Mouse (Mus musculus) midbrain, embryonic 15.5 days (tissue): ENCODE results near the gene Marveld3. TPM values are rescaled to one million over a fixed set of nuclear protein-coding genes. Genes with fewer than 3 reads are reported as not detected.

Source experiments
- ATAC-seq: fragments of 200-750 bp; cut with Nextera tagmentation; replicated peaks from 2 replicates; pipeline ENCODE4 v1.8.0; 2017; ENCODE audit warnings: moderate TSS enrichment
- H3K27ac ChIP-seq: fragments of 300-500 bp; sonication (generic); 2 replicates; pipeline ENCODE4 v1.5.1; 2015; ENCODE audit warnings: mild to moderate bottlenecking, inconsistent platforms
- H3K27me3 ChIP-seq: fragments of 300-500 bp; sonication (generic); replicated peaks from 2 replicates; pipeline ENCODE4 v1.6.1; 2015; ENCODE audit warnings: inconsistent platforms
- H3K36me3 ChIP-seq: fragments of 300-500 bp; sonication (generic); replicated peaks from 2 replicates; pipeline ENCODE4 v1.6.1; 2015; ENCODE audit warnings: inconsistent platforms
- H3K4me1 ChIP-seq: fragments of 300-500 bp; sonication (generic); 2 replicates; pipeline ENCODE4 v1.6.1; 2015; ENCODE audit warnings: inconsistent platforms
- H3K4me2 ChIP-seq: fragments of 300-500 bp; sonication (generic); 2 replicates; pipeline ENCODE4 v1.6.1; 2015; ENCODE audit warnings: inconsistent platforms, mild to moderate bottlenecking, moderate library complexity
- H3K4me3 ChIP-seq: fragments of 300-500 bp; sonication (generic); 2 replicates; pipeline ENCODE4 v1.5.1; 2015; ENCODE audit warnings: mild to moderate bottlenecking, inconsistent platforms
- H3K9ac ChIP-seq: fragments of 300-500 bp; sonication (generic); 2 replicates; pipeline ENCODE4 v1.6.1; 2015; ENCODE audit warnings: mild to moderate bottlenecking, inconsistent platforms
- H3K9me3 ChIP-seq: fragments of 300-500 bp; sonication (generic); 2 replicates; pipeline ENCODE4 v1.6.1; 2016; ENCODE audit warnings: inconsistent platforms
- WGBS: fragments of 180-500 bp; shearing (Covaris S2); methylation state at CpG from one replicate; pipeline ENCODE4 v1.1.7; 2015; ENCODE audit warnings: mixed read lengths; 5-methylcytosine and 5-hydroxymethylcytosine counted together
- polyA plus RNA-seq: library from polyadenylated mRNA; unstranded; fragments of >200 nt; fragmentation: Nextera tagmentation; extraction: Ambion mirVana; gene quantifications from 2 replicates; pipeline ENCODE4 v1.2.1, GENCODE M21; 2015

Marveld3 gene
- 2.1 and 2.8 TPM in 2 replicates for polyA plus RNA-seq

DNA sequence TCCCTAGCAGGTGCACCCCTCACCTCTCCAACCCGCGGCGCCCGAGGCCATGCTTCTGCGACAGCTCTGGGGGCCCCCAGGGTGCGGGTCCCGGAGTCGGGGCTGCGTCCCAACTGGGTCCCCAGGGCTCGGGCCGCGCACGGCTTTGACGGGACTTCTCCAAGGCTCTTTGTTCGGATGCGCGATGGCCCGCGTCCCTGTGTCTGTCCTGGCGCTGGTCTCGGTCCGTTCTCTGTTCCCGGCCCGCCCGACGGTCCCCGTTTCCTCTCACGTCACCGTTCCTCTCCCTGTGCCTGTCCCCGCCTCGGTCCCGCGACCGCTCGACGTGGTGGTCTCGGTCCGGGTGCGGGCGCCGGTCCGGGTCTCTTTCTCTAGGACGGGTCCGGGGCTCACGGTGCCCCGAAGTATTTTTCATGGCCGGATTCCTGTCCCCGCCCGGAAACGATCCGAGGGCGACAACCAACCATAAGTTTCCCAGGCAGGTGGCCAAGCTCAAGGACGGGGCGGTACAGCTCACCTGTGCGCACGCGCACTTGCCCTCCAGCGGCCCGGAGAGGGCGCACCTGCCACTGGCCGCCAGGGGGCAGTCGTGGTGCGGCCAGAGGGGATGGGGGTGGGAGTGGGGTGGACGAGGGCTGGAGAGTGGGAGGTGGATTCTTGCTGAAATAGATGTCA, at the start of gene Marveld3:
TSS of gene Marveld3 (minus strand) at position 511 of the 675 bp plus-strand sequence.
- Histone ChIP-seq H3K27ac (no peak within 1 kb of the TSS), H3K4me3 (peak within 1 kb of the TSS; percentile 42), H3K27me3 (peaks cover 16% of the 10 kb centered on the region), H3K36me3 (no peaks in the 10 kb centered on the region), H3K9me3 (no peaks in the 10 kb centered on the region), H3K4me2 (peak within 1 kb of the TSS; percentile 60), H3K9ac (no peak within 1 kb of the TSS), H3K4me1 (peaks cover 14% of the 10 kb centered on the region)
- 0 out of 2 replicates have a peak, but pooled peaks have one; percentile 52 for ATAC-seq
- WGBS: 1% methylated on average over 64 of the region's 64 CpGs

GRCm38 (mm10) chr8:110010868-110011267, 48.9 kb upstream of the Marveld3 start:
- no peak overlapping the region for H3K9ac ChIP-seq
- 37% methylated on average over 5 of the region's 5 CpGs for WGBS
- no peaks in the 10 kb centered on the region for H3K9me3 ChIP-seq
- H3K36me3 ChIP-seq: no peaks in the 10 kb centered on the region
- no peak overlapping the region for H3K27ac ChIP-seq
- H3K4me3 ChIP-seq: no peak overlapping the region
- H3K4me2 ChIP-seq: no peak overlapping the region
- H3K4me1 ChIP-seq: peaks cover 11% of the 10 kb centered on the region
- no peaks in the 10 kb centered on the region for H3K27me3 ChIP-seq
- ATAC-seq: no peak

DNA sequence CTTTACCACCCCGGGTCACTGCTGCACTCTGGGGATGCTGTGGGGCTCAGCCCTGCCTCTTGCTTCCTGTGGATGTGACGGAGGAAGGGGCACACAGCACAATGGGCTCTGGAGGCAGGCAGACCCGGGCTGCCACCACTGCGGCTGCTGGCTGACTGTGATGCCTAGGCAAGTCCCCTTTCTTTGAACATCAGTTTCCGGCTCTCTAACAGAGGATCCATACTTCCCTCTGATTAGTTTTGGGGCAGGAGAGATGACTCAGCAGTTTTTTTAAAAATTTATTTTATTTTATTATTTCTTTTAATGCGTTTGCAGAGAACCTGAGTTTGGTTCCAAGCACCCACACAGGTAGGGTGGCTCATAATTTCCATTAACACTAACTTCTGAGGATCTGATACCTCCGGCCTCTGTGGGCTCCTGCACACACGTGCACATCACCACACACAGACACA, 47.0 kb upstream of the Marveld3 start:
- H3K9me3 ChIP-seq: no peaks in the 10 kb centered on the region

DNA sequence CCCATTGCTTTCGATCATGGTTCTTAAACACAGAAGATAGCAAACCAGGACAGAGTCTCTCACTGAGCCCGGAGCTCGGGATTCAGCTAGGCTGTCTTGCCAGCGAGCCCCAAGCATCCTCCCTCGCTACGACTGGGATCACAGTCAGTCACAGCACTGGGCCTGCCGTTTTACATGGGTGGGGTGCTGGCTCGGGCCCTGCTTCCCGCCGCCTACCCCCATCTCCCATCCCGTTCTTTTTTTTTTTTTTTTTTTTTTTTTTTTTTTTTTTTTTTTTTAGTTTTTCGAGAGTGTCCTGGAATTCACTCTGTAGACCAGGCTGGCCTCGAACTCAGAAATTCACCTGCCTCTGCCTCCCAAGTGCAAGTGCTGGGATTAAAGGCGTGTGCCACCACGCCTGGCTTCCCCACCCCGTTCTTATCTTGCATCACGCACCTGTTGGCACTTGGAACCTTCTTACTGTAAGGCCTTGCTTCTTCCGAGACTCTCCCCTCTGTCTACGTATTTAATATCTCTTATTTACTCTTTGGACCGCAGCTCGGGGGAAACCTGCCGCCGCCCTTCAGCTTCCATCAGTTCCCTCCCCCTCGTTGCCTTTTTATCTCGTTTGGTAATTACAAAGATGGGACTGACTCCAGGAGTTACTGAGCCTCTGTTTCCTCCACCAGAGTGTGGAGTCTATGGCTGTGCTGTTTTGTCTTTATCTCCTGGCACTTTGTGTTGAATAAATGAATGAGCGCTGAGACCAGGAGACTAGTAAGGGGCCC, 46.4 kb upstream of the Marveld3 start:
- Histone ChIP-seq H3K36me3 (no peaks in the 10 kb centered on the region), H3K4me1 (peaks cover 11% of the 10 kb centered on the region), H3K4me2 (no peak overlapping the region), H3K27ac (no peak overlapping the region), H3K9ac (no peak overlapping the region), H3K9me3 (no peaks in the 10 kb centered on the region), H3K4me3 (no peak overlapping the region), H3K27me3 (no peaks in the 10 kb centered on the region)
- WGBS: 89% methylated on average over 26 of the region's 26 CpGs
- ATAC-seq: no peak

More for the DNA sequence above, 47.0 kb upstream of the Marveld3 start:
- Histone ChIP-seq H3K27me3 (no peaks in the 10 kb centered on the region), H3K4me1 (peaks cover 11% of the 10 kb centered on the region), H3K9ac (no peak overlapping the region), H3K27ac (no peak overlapping the region), H3K36me3 (no peaks in the 10 kb centered on the region), H3K4me3 (no peak overlapping the region), H3K4me2 (no peak overlapping the region)
- WGBS: 74% methylated on average over 8 of the region's 8 CpGs
- ATAC-seq: no peak

DNA sequence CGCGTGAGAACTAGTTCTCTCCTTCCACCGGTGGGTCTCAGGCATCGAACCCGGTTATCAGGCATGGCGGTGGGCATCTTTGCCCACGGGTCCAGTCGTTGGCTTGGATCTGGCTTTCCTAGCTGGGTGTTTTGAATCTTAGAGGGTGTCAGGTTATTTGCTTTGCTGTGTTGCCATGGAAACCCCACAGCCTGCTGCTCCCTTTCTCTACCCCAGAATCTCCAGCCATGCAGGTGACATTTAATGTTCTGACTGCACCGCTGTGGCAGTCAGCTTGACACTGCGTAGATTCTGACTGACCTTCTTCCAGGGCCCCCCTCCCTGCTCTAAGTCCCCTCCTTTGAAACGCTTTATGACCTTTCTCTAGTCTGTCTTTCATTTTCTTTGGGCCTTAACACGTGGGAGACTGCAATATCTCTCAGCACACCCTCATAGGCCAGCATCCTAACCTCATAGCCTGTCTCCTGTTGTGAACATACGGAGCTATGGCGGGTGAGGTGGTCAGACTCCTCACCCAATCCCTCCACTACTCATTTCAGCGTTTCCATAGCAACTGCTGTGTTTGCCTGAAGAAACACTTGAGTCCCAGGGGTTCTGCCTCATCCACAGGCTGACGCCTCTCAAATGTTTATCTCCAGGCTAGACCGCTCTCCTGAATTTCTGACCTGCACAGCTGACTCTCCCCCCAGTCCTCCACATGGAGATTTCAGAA, 44.5 kb upstream of the Marveld3 start:
- Histone ChIP-seq H3K4me1 (peaks cover 11% of the 10 kb centered on the region), H3K4me2 (no peak overlapping the region; the same call in 1 of the 2 replicates), H3K27ac (peak overlapping the region; percentile 79), H3K9ac (no peak overlapping the region), H3K9me3 (no peaks in the 10 kb centered on the region), H3K36me3 (no peaks in the 10 kb centered on the region), H3K27me3 (no peaks in the 10 kb centered on the region), H3K4me3 (no peak overlapping the region)
- peak; percentile 90 for ATAC-seq
- 39% methylated on average over 17 of the region's 17 CpGs for WGBS

DNA sequence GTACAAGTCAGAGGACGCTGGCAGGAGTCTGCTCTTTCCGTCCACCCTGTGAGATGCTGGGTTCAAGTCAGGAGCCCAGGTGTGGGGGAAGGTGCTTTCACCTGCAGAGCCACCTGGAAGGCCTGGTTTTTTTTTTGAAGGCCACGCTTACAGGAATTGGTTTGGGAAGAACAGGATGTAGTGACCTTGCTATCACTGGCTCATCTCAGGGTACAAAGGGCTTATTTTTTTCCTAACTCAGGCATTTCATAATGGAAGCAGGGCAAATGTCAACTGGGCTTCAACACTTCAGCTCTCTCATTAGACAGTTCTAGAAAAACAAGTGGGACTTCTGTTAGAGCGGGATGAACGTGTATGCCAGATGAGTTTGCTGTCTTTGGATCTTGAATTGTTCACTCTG, 42.3 kb upstream of the Marveld3 start:
- Histone ChIP-seq H3K4me2 (no peak overlapping the region), H3K4me1 (peaks cover 11% of the 10 kb centered on the region), H3K9me3 (no peaks in the 10 kb centered on the region), H3K27ac (no peak overlapping the region), H3K4me3 (no peak overlapping the region), H3K36me3 (no peaks in the 10 kb centered on the region), H3K27me3 (no peaks in the 10 kb centered on the region), H3K9ac (no peak overlapping the region)
- 76% methylated on average over 5 of the region's 5 CpGs for WGBS
- no peak for ATAC-seq

DNA sequence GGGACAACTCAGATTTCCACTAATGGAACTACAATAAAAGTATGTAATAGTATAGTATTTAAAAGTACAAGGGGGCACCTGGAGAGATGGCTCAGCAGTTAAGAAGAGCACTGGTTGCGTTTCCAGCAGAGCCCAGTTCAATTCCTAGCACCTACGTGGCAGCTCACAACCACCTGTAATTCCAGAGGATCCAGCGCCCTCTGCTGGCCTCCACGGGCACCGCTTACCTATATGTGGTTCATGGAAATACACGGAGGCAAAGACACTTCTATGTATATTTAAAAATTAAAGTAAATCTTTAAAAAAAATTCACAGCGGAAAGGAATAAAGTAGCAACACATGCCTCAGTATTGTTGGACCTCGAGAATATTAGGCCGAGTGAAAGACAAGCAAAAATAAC, 41.0 kb upstream of the Marveld3 start:
- ATAC-seq: no peak
- no peaks in the 10 kb centered on the region for H3K27me3 ChIP-seq
- no peaks in the 10 kb centered on the region for H3K36me3 ChIP-seq
- no peaks in the 10 kb centered on the region for H3K9me3 ChIP-seq
- 39% methylated on average over 9 of the region's 9 CpGs for WGBS
- H3K4me2 ChIP-seq: no peak overlapping the region
- peaks cover 11% of the 10 kb centered on the region for H3K4me1 ChIP-seq
- no peak overlapping the region for H3K9ac ChIP-seq
- H3K27ac ChIP-seq: no peak overlapping the region
- no peak overlapping the region for H3K4me3 ChIP-seq

DNA sequence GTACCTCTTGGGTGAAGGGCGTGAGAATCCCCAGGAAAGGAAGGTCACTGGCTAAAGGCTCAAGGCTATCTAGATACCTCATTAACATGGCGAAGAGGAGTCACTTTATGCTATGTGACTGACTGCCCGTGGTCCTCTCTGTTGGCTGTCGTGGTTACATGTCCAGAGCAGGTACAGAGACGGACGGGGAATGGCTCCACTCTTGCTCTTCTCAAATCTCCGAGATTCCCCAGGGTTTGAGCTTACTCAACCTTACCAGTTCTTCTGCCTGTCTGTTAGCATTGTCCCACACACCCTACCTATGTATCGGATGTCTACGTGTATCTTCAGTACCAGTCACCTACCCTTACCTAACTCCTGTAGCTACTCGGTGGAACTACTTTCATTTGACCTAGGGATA, 38.0 kb upstream of the Marveld3 start:
- no peak for ATAC-seq
- Histone ChIP-seq H3K9me3 (no peaks in the 10 kb centered on the region), H3K36me3 (no peaks in the 10 kb centered on the region), H3K4me3 (no peak overlapping the region), H3K27ac (no peak overlapping the region), H3K4me1 (no peaks in the 10 kb centered on the region), H3K27me3 (no peaks in the 10 kb centered on the region), H3K4me2 (no peak overlapping the region), H3K9ac (no peak overlapping the region)
- 86% methylated on average over 10 of the region's 10 CpGs for WGBS

DNA sequence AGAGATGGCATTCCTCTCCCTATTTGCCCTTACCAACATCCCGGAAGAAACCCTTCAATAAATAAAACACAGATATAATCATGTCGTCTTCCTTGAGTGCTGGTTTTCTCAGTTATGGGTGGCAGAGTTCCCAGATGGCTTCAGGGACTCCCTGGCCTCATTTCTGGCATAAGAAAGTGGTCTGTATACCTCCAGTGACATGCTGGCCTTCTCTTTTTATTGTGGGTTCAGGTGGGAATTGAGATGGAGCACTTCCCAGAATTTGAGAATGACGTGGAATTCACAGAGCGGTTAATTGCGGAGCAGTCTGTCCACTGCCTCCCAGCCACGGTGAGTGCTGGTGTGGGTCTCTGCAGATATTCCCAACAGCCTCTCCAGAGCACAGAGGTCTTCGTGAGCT, 36.1 kb upstream of the Marveld3 start:
- no peak overlapping the region for H3K4me3 ChIP-seq
- H3K4me1 ChIP-seq: no peaks in the 10 kb centered on the region
- no peak overlapping the region for H3K27ac ChIP-seq
- ATAC-seq: no peak
- H3K27me3 ChIP-seq: no peaks in the 10 kb centered on the region
- 77% methylated on average over 7 of the region's 7 CpGs for WGBS
- H3K4me2 ChIP-seq: no peak overlapping the region
- no peaks in the 10 kb centered on the region for H3K36me3 ChIP-seq
- H3K9me3 ChIP-seq: no peaks in the 10 kb centered on the region
- no peak overlapping the region for H3K9ac ChIP-seq

GRCm38 (mm10) chr8:109997381-109997780, 35.4 kb upstream of the Marveld3 start:
- no peak overlapping the region for H3K27ac ChIP-seq
- no peaks in the 10 kb centered on the region for H3K4me1 ChIP-seq
- H3K27me3 ChIP-seq: no peaks in the 10 kb centered on the region
- ATAC-seq: no peak
- H3K36me3 ChIP-seq: no peaks in the 10 kb centered on the region
- 94% methylated on average over 9 of the region's 9 CpGs for WGBS
- H3K9ac ChIP-seq: no peak overlapping the region
- no peaks in the 10 kb centered on the region for H3K9me3 ChIP-seq
- no peak overlapping the region for H3K4me3 ChIP-seq
- no peak overlapping the region for H3K4me2 ChIP-seq

- no peaks in the 10 kb centered on the region for H3K4me1 ChIP-seq
These were observed 30.9 kb upstream of the Marveld3 start for GRCm38 (mm10) chr8:109992951-109993350.

DNA sequence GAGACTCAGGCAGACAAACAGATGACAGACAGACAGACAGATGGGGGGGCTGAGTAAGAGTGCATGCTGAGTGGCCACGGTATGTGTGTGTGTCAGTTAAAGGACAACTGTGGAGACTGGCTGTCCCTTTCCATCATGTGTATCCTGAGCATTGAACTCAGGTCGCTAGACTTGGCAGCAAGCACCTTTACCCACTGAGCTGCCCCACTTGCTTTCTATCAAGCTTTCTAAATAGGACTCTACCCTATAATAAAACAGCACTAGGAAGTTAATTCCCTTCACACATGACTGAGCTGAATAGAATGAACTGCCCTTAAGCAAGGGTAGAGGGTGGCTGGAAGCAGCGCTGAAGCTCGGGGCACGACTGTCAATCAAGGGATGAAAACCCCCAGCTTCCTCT, 30.2 kb upstream of the Marveld3 start:
- Histone ChIP-seq H3K27me3 (no peaks in the 10 kb centered on the region), H3K4me2 (no peak overlapping the region), H3K9ac (no peak overlapping the region), H3K4me1 (no peaks in the 10 kb centered on the region), H3K4me3 (no peak overlapping the region), H3K9me3 (no peaks in the 10 kb centered on the region), H3K27ac (no peak overlapping the region), H3K36me3 (no peaks in the 10 kb centered on the region)
- 67% methylated on average over 5 of the region's 5 CpGs for WGBS
- no peak for ATAC-seq

More at GRCm38 (mm10) chr8:109992951-109993350, 30.9 kb upstream of the Marveld3 start:
- Histone ChIP-seq H3K4me2 (no peak overlapping the region), H3K4me3 (no peak overlapping the region), H3K9ac (no peak overlapping the region), H3K27me3 (no peaks in the 10 kb centered on the region), H3K9me3 (no peaks in the 10 kb centered on the region), H3K36me3 (no peaks in the 10 kb centered on the region), H3K27ac (no peak overlapping the region)
- WGBS: 89% methylated on average over 1 of the region's 1 CpGs
- ATAC-seq: no peak
